Mouse (Mus musculus) bone marrow, adult 2 months (tissue): ENCODE data around the gene Gm13420. TPM values are rescaled to one million over a fixed set of nuclear protein-coding genes. Genes with fewer than 3 reads are reported as not detected.

Experiments
- H3K27ac ChIP-seq: fragments of 200-500 bp; 2 replicates; pipeline ENCODE4 v1.5.1; 2012; ENCODE audit warnings: low read depth, mild to moderate bottlenecking, control low read depth, inconsistent platforms, low read length; ENCODE audit not compliant: control insufficient read depth, poor library complexity, insufficient read depth
- H3K4me1 ChIP-seq: fragments of 200-500 bp; 2 replicates; pipeline ENCODE4 v1.6.1; 2011; ENCODE audit warnings: low read length; ENCODE audit not compliant: control insufficient read depth, insufficient read depth
- H3K4me3 ChIP-seq: fragments of 200-500 bp; replicated peaks from 2 replicates; pipeline ENCODE3; 2011; ENCODE audit warnings: mild to moderate bottlenecking, low read depth, low read length, control low read depth; ENCODE audit not compliant: control insufficient read depth
- CTCF ChIP-seq: fragments of 200-500 bp; IDR thresholded peaks from 2 replicates; pipeline ENCODE4 v1.5.1; 2011; ENCODE audit warnings: low read length, control low read depth; ENCODE audit not compliant: control insufficient read depth, insufficient read depth
- POLR2A ChIP-seq: fragments of 200-500 bp; IDR thresholded peaks from 2 replicates; pipeline ENCODE4 v1.6.1; 2011; ENCODE audit warnings: low read depth, mild to moderate bottlenecking, control low read depth, low read length, borderline replicate concordance; ENCODE audit not compliant: control insufficient read depth
- WGBS: fragments of 180-500 bp; shearing (Covaris S2); methylation state at CpG from one replicate; pipeline ENCODE4 v1.1.7; 2018; 5-methylcytosine and 5-hydroxymethylcytosine counted together
- polyA plus RNA-seq: library from polyadenylated mRNA; stranded (reverse); fragments of >200 nt; gene quantifications from 2 replicates; pipeline ENCODE4 v1.2.4, GENCODE M21; 2011; ENCODE audit warnings: low replicate concordance; ENCODE audit not compliant: missing spikeins, insufficient read depth, insufficient read length

Gene Gm13420
- polyA plus RNA-seq, 1 experiment, result not detected

DNA sequence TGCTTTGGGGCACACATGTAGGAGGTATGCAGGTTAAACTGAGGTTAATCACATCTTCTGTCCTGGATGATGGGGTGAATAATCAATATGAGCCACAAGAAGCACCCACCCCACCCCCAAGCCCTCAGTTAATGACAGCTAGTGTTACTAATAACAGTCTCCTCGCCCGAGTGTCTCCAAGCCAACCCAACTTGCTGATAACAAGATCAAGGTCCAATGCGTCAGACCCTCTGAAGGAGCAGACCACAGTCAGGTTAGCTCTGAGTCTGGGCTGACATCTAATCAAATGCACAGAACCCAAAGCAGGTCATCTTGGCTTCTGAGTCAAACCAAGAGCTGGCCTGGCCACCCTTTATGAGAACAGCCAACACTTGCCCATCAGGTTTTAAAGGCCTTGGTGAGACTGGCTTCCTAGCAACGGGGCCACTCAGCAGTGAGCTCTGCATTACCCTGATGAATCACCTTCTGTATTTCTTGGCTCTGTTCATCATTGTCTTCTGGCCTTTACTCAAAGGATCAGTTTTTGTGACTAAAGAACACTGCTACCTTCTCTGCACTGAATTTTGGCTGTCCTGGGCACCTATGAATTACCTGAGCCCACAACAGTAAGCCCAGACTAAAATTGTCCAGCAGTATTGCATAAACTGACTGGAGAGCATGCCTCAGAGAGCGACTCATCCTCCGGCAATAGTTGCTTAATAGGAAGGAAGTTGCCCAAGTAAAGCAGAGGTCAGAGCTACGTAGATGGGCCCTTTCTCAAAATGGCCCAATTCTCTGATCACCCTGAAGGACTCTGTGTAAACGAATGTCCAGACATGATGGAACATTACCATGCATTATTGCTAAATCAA, 20.4 kb upstream of the Gm13420 start:
- H3K27ac ChIP-seq, result peak overlapping the region; percentile 96
- WGBS, result 36% methylated on average over 8 of the region's 8 CpGs
- TF ChIP-seq POLR2A, result no peak
- no peak for TF ChIP-seq CTCF
- H3K4me1 ChIP-seq, result peaks cover 7% of the 10 kb centered on the region; the same call in 1 of the 2 replicates
- H3K4me3 ChIP-seq, result no peak overlapping the region

DNA sequence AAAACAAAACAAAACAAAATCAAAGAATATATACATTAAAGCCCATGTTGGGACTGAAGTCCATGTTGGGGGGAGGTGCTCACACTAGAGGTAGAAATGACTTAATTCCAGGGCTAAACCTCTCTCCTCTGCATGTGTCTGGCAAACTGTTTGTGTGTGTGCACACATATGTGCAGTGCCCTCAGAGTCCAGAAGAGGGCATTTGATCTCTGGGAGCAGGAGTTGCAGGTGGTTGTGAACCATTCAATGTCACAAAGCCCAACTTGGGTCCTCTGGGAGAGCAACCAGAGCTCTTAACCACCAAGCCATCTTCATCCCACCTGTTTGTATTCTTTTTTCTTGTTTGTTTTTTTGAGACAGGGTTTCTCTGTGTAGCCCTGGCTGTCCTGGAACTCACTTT, 18.7 kb upstream of the Gm13420 start:
- Histone ChIP-seq H3K4me3 (no peak overlapping the region), H3K4me1 (peaks cover 7% of the 10 kb centered on the region; the same call in 1 of the 2 replicates), H3K27ac (no peak overlapping the region)
- TF ChIP-seq CTCF, result peak; percentile 39; the same call in 1 of the 2 replicates
- TF ChIP-seq POLR2A, result no peak

DNA sequence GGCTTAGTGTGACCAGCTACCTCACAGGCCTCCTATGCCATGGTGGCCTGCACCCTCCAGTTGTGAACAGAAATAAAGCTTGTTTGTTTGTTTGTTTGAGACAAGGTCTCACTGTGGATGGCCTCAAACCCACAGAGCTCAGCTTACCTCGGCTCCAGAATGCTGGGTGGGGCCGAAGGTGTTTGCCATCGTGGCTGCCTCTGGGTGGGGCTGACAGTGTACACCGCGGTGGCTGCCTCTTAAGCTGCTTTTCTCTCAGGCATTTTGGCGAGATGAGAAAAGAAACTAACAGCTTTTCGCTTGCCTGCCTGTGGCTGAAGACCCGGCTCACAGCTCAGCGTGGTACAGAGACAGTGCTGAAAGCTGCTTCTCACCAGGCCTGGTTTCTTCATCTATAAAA, 17.4 kb upstream of the Gm13420 start:
- 70% methylated on average over 9 of the region's 9 CpGs for WGBS
- TF ChIP-seq POLR2A (no peak), CTCF (no peak)
- Histone ChIP-seq H3K4me1 (peaks cover 5% of the 10 kb centered on the region; the same call in 1 of the 2 replicates), H3K27ac (no peak overlapping the region), H3K4me3 (no peak overlapping the region)

- TF ChIP-seq POLR2A (no peak), CTCF (no peak)
These were observed 16.7 kb upstream of the Gm13420 start for GRCm38 (mm10) chr2:29767976-29768709.

DNA sequence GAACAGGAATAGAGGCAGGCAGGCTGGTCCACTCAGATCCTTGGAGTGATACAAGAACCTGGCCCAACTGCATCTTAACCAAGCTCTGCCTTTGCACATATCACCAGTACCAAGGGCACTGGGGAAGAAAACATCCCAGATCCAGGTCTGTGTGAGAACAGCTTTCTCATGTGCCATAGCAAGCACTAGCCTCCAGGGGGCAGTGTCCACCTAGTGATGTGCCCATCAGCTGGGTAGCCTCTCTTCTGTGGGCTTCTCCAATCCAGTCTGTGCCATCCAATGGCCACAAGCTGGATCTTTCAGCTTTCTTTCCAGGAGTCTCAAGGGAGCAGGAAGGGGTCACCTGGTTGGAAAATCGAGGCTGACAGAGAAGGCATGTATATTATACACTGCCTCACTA, 13.3 kb upstream of the Gm13420 start:
- TF ChIP-seq CTCF (peak; percentile 99), POLR2A (no peak)
- WGBS, result 3% methylated on average over 1 of the region's 1 CpGs
- no peak overlapping the region for H3K4me3 ChIP-seq
- no peak overlapping the region for H3K27ac ChIP-seq
- H3K4me1 ChIP-seq, result no peaks in the 10 kb centered on the region

More at GRCm38 (mm10) chr2:29767976-29768709, 16.7 kb upstream of the Gm13420 start:
- no peak overlapping the region for H3K4me3 ChIP-seq
- no peak overlapping the region for H3K27ac ChIP-seq
- peaks cover 4% of the 10 kb centered on the region; the same call in 1 of the 2 replicates for H3K4me1 ChIP-seq
- WGBS, result 69% methylated on average over 11 of the region's 11 CpGs

- no peaks in the 10 kb centered on the region for H3K4me1 ChIP-seq
- no peak overlapping the region for H3K4me3 ChIP-seq
These were observed 4.2 kb upstream of the Gm13420 start for GRCm38 (mm10) chr2:29755693-29756092.

GRCm38 (mm10) chr2:29752397-29752796, 912 bp upstream of the Gm13420 start:
- Histone ChIP-seq H3K4me3 (no peak overlapping the region), H3K27ac (no peak overlapping the region), H3K4me1 (no peaks in the 10 kb centered on the region)
- 89% methylated on average over 5 of the region's 5 CpGs for WGBS
- TF ChIP-seq POLR2A, result no peak
- no peak for TF ChIP-seq CTCF

More at GRCm38 (mm10) chr2:29755693-29756092, 4.2 kb upstream of the Gm13420 start:
- TF ChIP-seq POLR2A, result no peak
- H3K27ac ChIP-seq, result no peak overlapping the region

GRCm38 (mm10) chr2:29748499-29748898, 3.0 kb downstream of the Gm13420 start:
- 79% methylated on average over 4 of the region's 4 CpGs for WGBS

More at GRCm38 (mm10) chr2:29748499-29748898, 3.0 kb downstream of the Gm13420 start:
- no peak for TF ChIP-seq CTCF
- no peak for TF ChIP-seq POLR2A
- Histone ChIP-seq H3K27ac (no peak overlapping the region), H3K4me1 (no peaks in the 10 kb centered on the region), H3K4me3 (no peak overlapping the region)
